Mouse (Mus musculus): ENCODE results near the gene F2rl1. TPM values are rescaled to one million over a fixed set of nuclear protein-coding genes. Genes with fewer than 3 reads are reported as not detected.
A peak's percentile ranks its signal among the peaks of the same experiment; 100 is the strongest.

F2rl1 gene
- polyA plus RNA-seq, 1 experiment from 2014 or later: 0.20 TPM

GRCm38 (mm10) chr13:95553885-95554492 is 29.0 kb upstream of the F2rl1 start:
- no peak overlapping the region for H3K9ac ChIP-seq (ENCODE audit: low read depth, low read length)
- 77% methylated on average over 11 of the region's 11 CpGs for WGBS (ENCODE audit: insufficient replicate concordance)
- ATAC-seq (replicated peaks; ENCODE audit: insufficient number of reproducible peaks, low FRiP score, low TSS enrichment): no peak

GRCm38 (mm10) chr13:95550636-95551370 is 25.8 kb upstream of the F2rl1 start:
- no peak overlapping the region for H3K4me3 ChIP-seq (ENCODE audit: low read depth, low read length)

More at GRCm38 (mm10) chr13:95553885-95554492, 29.0 kb upstream of the F2rl1 start:
- no peaks in the 10 kb centered on the region for H3K9me3 ChIP-seq (replicated peaks; ENCODE audit: control insufficient read depth, low read length)
- H3K4me2 ChIP-seq: no peak overlapping the region
- no peaks in the 10 kb centered on the region for H3K36me3 ChIP-seq (ENCODE audit: control insufficient read depth, insufficient read depth, low read length)
- H3K27ac ChIP-seq (ENCODE audit: low read depth, low read length): no peak overlapping the region
- H3K4me3 ChIP-seq (ENCODE audit: low read depth, low read length): no peak overlapping the region
- H3K27me3 ChIP-seq (ENCODE audit: control insufficient read depth, insufficient read depth, low read length): no peaks in the 10 kb centered on the region
- H3K4me1 ChIP-seq (ENCODE audit: control insufficient read depth, insufficient read depth, low read length): peaks cover 5% of the 10 kb centered on the region; the same call in 1 of the 2 replicates

GRCm38 (mm10) chr13:95549421-95549820 is 24.4 kb upstream of the F2rl1 start:
- Histone ChIP-seq H3K4me3 (ENCODE audit: low read depth, low read length) (no peak overlapping the region), H3K9me3 (replicated peaks; ENCODE audit: control insufficient read depth, low read length) (no peaks in the 10 kb centered on the region), H3K4me1 (ENCODE audit: control insufficient read depth, insufficient read depth, low read length) (peaks cover 5% of the 10 kb centered on the region; the same call in 1 of the 2 replicates), H3K9ac (ENCODE audit: low read depth, low read length) (no peak overlapping the region), H3K27me3 (ENCODE audit: control insufficient read depth, insufficient read depth, low read length) (no peaks in the 10 kb centered on the region), H3K27ac (ENCODE audit: low read depth, low read length) (no peak overlapping the region), H3K4me2 (no peak overlapping the region), H3K36me3 (ENCODE audit: control insufficient read depth, insufficient read depth, low read length) (no peaks in the 10 kb centered on the region)
- 29% methylated on average over 3 of the region's 3 CpGs for WGBS (ENCODE audit: insufficient replicate concordance)
- ATAC-seq (replicated peaks; ENCODE audit: insufficient number of reproducible peaks, low FRiP score, low TSS enrichment): no peak

More at GRCm38 (mm10) chr13:95550636-95551370, 25.8 kb upstream of the F2rl1 start:
- Histone ChIP-seq H3K27me3 (ENCODE audit: control insufficient read depth, insufficient read depth, low read length) (no peaks in the 10 kb centered on the region), H3K9me3 (replicated peaks; ENCODE audit: control insufficient read depth, low read length) (no peaks in the 10 kb centered on the region), H3K4me1 (ENCODE audit: control insufficient read depth, insufficient read depth, low read length) (peaks cover 5% of the 10 kb centered on the region; the same call in 1 of the 2 replicates), H3K9ac (ENCODE audit: low read depth, low read length) (no peak overlapping the region), H3K4me2 (no peak overlapping the region), H3K36me3 (ENCODE audit: control insufficient read depth, insufficient read depth, low read length) (no peaks in the 10 kb centered on the region), H3K27ac (ENCODE audit: low read depth, low read length) (no peak overlapping the region)
- no peak for ATAC-seq (replicated peaks; ENCODE audit: insufficient number of reproducible peaks, low FRiP score, low TSS enrichment)
- 62% methylated on average over 2 of the region's 2 CpGs for WGBS (ENCODE audit: insufficient replicate concordance)

- H3K9me3 ChIP-seq (replicated peaks; ENCODE audit: control insufficient read depth, low read length): no peaks in the 10 kb centered on the region
- peak overlapping the region; percentile 0; the same call in 1 of the 2 replicates for H3K4me3 ChIP-seq (ENCODE audit: low read depth, low read length)
- WGBS (ENCODE audit: insufficient replicate concordance): 10% methylated on average over 6 of the region's 6 CpGs
- H3K9ac ChIP-seq (ENCODE audit: low read depth, low read length): no peak overlapping the region
- ATAC-seq (replicated peaks; ENCODE audit: insufficient number of reproducible peaks, low FRiP score, low TSS enrichment): no peak
- no peak overlapping the region for H3K27ac ChIP-seq (ENCODE audit: low read depth, low read length)
- H3K27me3 ChIP-seq (ENCODE audit: control insufficient read depth, insufficient read depth, low read length): no peaks in the 10 kb centered on the region
- H3K36me3 ChIP-seq (ENCODE audit: control insufficient read depth, insufficient read depth, low read length): no peaks in the 10 kb centered on the region
- H3K4me2 ChIP-seq: peak overlapping the region; percentile 38
- peaks cover 5% of the 10 kb centered on the region; the same call in 1 of the 2 replicates for H3K4me1 ChIP-seq (ENCODE audit: control insufficient read depth, insufficient read depth, low read length)
Measured at GRCm38 (mm10) chr13:95548856-95549255, 23.8 kb upstream of the F2rl1 start.

GRCm38 (mm10) chr13:95548291-95548789 is 23.3 kb upstream of the F2rl1 start:
- peak overlapping the region; percentile 38 for H3K4me2 ChIP-seq
- H3K27me3 ChIP-seq (ENCODE audit: control insufficient read depth, insufficient read depth, low read length): no peaks in the 10 kb centered on the region
- no peaks in the 10 kb centered on the region for H3K9me3 ChIP-seq (replicated peaks; ENCODE audit: control insufficient read depth, low read length)
- no peaks in the 10 kb centered on the region for H3K36me3 ChIP-seq (ENCODE audit: control insufficient read depth, insufficient read depth, low read length)
- WGBS (ENCODE audit: insufficient replicate concordance): 27% methylated on average over 20 of the region's 20 CpGs
- H3K4me3 ChIP-seq (ENCODE audit: low read depth, low read length): peak overlapping the region; percentile 0; the same call in 1 of the 2 replicates
- no peak for ATAC-seq (replicated peaks; ENCODE audit: insufficient number of reproducible peaks, low FRiP score, low TSS enrichment)
- H3K27ac ChIP-seq (ENCODE audit: low read depth, low read length): no peak overlapping the region
- H3K9ac ChIP-seq (ENCODE audit: low read depth, low read length): no peak overlapping the region
- peaks cover 5% of the 10 kb centered on the region; the same call in 1 of the 2 replicates for H3K4me1 ChIP-seq (ENCODE audit: control insufficient read depth, insufficient read depth, low read length)

- Histone ChIP-seq H3K27ac (ENCODE audit: low read depth, low read length) (no peak overlapping the region), H3K36me3 (ENCODE audit: control insufficient read depth, insufficient read depth, low read length) (no peaks in the 10 kb centered on the region), H3K4me2 (0 out of 2 replicates have a peak overlapping the region, but pooled peaks have one; percentile 4), H3K4me3 (ENCODE audit: low read depth, low read length) (no peak overlapping the region), H3K27me3 (ENCODE audit: control insufficient read depth, insufficient read depth, low read length) (no peaks in the 10 kb centered on the region), H3K9me3 (replicated peaks; ENCODE audit: control insufficient read depth, low read length) (no peaks in the 10 kb centered on the region), H3K9ac (ENCODE audit: low read depth, low read length) (no peak overlapping the region), H3K4me1 (ENCODE audit: control insufficient read depth, insufficient read depth, low read length) (peaks cover 5% of the 10 kb centered on the region; the same call in 1 of the 2 replicates)
- WGBS (ENCODE audit: insufficient replicate concordance): 28% methylated on average over 12 of the region's 12 CpGs
- ATAC-seq (replicated peaks; ENCODE audit: insufficient number of reproducible peaks, low FRiP score, low TSS enrichment): no peak
Measured at GRCm38 (mm10) chr13:95547090-95547611, 22.1 kb upstream of the F2rl1 start.

- Histone ChIP-seq H3K9me3 (replicated peaks; ENCODE audit: control insufficient read depth, low read length) (no peaks in the 10 kb centered on the region), H3K9ac (ENCODE audit: low read depth, low read length) (no peak overlapping the region), H3K4me3 (ENCODE audit: low read depth, low read length) (no peak overlapping the region), H3K27ac (ENCODE audit: low read depth, low read length) (no peak overlapping the region), H3K4me2 (no peak overlapping the region), H3K4me1 (ENCODE audit: control insufficient read depth, insufficient read depth, low read length) (peaks cover 5% of the 10 kb centered on the region; the same call in 1 of the 2 replicates), H3K27me3 (ENCODE audit: control insufficient read depth, insufficient read depth, low read length) (no peaks in the 10 kb centered on the region), H3K36me3 (ENCODE audit: control insufficient read depth, insufficient read depth, low read length) (no peaks in the 10 kb centered on the region)
- no peak for ATAC-seq (replicated peaks; ENCODE audit: insufficient number of reproducible peaks, low FRiP score, low TSS enrichment)
- 66% methylated on average over 6 of the region's 6 CpGs for WGBS (ENCODE audit: insufficient replicate concordance)
Measured at GRCm38 (mm10) chr13:95546251-95546650, 21.2 kb upstream of the F2rl1 start.

GRCm38 (mm10) chr13:95545729-95546186 is 20.7 kb upstream of the F2rl1 start:
- 77% methylated on average over 7 of the region's 7 CpGs for WGBS (ENCODE audit: insufficient replicate concordance)
- peaks cover 5% of the 10 kb centered on the region; the same call in 1 of the 2 replicates for H3K4me1 ChIP-seq (ENCODE audit: control insufficient read depth, insufficient read depth, low read length)
- H3K36me3 ChIP-seq (ENCODE audit: control insufficient read depth, insufficient read depth, low read length): no peaks in the 10 kb centered on the region
- H3K27ac ChIP-seq (ENCODE audit: low read depth, low read length): no peak overlapping the region
- no peak overlapping the region for H3K9ac ChIP-seq (ENCODE audit: low read depth, low read length)
- ATAC-seq (replicated peaks; ENCODE audit: insufficient number of reproducible peaks, low FRiP score, low TSS enrichment): no peak
- no peak overlapping the region for H3K4me2 ChIP-seq
- no peaks in the 10 kb centered on the region for H3K27me3 ChIP-seq (ENCODE audit: control insufficient read depth, insufficient read depth, low read length)
- no peak overlapping the region for H3K4me3 ChIP-seq (ENCODE audit: low read depth, low read length)
- no peaks in the 10 kb centered on the region for H3K9me3 ChIP-seq (replicated peaks; ENCODE audit: control insufficient read depth, low read length)

Measured in heart, embryonic 11.5 days (tissue).